Mouse (Mus musculus): Measurements from ENCODE around the gene Itih5.

The Itih5 gene

DNA sequence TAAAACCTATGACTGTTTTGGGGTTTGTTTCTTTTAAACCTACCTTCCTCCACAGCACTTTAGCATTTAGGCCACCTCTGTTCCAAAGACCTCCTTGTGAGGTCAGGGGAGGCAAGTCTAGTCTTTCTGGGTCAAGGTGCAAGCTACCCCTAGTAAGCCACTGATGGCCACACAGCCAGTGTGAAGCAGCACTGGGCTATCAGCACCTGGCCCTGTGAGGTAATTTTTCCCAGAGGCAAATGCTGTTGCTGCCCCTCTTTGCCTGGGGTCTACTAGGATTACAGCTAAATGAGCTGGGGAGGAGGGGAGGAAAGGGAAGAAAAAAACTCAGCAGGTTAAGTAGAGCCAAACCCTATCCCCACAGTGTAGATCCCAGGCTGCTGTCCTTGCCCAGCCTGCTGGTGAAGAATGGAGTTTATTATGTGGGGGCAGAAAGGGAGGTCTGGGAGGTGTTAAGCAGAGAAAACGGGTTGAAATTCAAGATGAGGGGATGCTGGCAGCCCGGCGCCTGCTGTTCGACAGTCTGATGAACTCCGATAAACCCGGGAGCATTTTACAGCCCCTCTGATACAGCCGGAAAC, 110.6 kb downstream of the Itih5 start:
- no peak for DNase-seq

DNA sequence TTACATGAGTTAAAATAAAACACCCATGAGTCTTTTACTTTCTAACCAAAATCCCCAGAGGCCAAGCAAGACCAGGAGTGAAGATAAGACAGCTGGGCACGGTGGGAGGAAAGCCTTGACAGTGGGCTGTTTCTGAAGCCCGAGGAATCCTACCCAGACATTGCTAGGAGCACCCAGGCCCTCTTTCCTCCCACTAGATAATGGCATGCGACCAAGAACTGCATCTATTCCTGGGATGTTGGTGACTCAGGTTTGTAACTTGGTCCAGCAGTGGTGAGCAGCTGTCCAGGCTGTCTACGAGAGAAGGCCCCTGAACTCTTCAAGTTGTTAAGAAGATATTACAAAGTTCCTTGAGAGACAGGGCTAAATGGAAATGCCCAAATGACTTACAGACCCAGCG, 112.5 kb downstream of the Itih5 start:
- DNase-seq = no peak

DNA sequence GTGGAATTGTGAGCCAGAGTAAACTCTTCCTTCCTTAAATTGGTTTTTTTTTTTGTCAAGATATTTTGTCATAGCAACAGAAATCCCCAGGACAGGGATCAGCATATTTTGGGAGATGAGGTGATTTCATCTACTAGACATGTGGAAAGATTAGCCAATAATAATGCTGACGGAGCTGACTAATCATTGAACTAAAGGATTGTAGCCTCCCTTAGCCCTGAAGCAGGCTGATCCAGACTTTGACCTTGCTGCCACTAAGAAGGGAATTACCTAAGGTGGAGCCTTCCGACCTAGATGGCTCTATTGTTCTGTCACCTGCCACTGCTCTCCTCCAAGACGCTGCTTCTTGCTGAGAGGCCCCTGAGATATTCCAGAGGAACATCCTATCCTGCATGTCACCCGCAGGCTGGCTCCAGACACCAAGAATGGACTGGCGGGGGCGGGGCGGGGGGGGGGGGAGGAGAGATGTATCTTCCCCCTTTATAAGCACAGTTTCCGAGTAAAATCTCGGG, 119.3 kb downstream of the Itih5 start:
- no peak for DNase-seq

GRCm38 (mm10) chr2:10273541-10274050, 120.2 kb downstream of the Itih5 start:
- no peak for DNase-seq

DNA sequence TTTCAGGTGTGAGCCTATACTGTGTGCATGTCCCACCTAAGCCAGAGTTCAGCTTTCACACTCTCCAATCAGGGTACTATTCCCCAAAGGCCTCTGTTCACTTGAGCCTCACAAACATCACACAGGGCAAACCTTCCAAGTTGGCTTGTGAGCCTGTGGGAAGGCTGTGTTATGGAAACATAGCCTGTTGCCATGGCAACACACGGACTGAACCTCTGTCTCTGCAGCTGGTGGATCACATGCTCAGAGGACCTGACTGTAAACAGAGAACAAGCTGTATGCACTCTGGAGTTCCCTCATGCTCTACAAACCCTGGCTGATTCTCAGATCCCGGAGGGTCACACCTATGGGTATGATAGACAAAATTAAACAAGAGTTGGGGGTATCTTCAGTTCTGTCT, 122.8 kb downstream of the Itih5 start:
- peak; percentile 19 to 29 for DNase-seq

GRCm38 (mm10) chr2:10283686-10284085, 130.3 kb downstream of the Itih5 start:
- DNase-seq = no peak

DNA sequence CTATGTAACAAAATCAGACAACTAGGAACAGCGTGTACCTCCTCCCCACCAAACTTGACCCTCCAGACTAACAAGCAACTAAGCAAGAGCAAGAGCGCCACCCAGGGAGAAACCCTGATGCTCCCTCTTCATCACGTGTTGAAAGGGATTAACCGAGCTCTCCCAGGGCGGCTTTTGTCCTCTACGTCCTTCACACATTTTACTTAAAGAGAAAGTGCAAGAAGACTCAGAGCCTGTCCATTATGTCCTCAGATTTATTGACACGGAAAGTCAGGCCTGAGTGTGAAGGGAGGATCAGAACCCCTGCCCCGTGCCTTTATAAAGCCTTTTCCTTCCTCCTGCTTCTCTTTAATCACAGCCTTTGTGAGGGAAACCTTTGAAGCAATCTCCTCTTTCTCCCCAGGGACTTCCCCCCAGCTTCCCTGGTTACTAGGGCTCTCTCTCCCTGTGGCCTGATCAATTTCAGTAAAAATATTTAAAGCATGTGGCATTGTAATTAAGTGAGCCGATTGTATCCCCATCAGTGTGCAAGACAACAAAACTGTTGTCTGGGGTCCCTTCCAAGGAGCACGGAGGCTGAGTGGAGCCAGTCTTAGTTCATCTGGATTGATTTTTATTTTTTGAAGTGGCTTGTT, 131.4 kb downstream of the Itih5 start:
- peak; percentile 36 to 40 for DNase-seq

DNA sequence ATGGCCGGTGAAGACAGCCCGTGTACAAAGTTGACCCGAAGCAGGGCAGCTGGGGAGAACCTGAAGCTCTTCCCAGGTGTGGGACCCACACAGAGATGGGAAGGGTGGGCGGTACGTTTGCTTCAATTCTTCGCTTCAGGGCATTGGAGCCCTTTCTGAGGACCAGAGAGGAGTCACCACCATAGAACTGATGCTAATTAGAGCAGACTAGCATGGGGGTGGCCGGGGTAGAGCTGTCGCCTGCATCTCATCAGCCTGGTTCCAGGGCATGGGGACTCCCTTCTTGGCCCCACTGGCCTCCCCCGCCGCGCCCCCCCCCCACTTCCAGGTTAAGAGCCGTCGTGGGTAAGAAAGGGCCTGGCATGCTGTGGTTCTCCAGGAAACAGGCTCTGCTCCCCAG, 132.6 kb downstream of the Itih5 start:
- no peak for DNase-seq

GRCm38 (mm10) chr2:10288142-10288831, 134.9 kb downstream of the Itih5 start:
- peak; percentile 81 to 89 for DNase-seq

DNA sequence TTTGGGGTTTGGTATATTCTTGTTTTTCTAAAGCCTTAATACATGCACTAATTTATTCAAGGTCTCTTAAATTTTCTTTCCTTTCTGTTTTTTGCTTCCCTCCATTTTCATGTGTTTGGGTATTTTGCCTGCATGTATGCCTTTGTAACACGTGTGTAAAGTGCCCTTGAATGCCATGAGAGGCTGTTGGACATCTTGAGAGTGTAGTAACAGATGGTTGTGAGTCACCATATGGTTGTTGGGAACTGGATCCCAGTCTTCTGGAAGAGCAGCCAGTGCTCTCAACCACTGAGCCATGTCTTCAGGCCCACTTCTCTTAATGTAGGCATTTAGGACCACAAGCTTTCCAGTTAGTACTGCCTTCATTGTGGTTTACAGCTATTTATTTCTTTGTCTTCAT, 135.5 kb downstream of the Itih5 start:
- DNase-seq = peak; percentile 52 to 58

- peak in 1 of 2 experiments; percentile 19 for DNase-seq
Measured at GRCm38 (mm10) chr2:10290115-10290514, 136.7 kb downstream of the Itih5 start.

GRCm38 (mm10) chr2:10293556-10294206, 140.3 kb downstream of the Itih5 start:
- peak; percentile 60 to 71 for DNase-seq

GRCm38 (mm10) chr2:10295908-10296307, 142.5 kb downstream of the Itih5 start:
- no peak for DNase-seq

GRCm38 (mm10) chr2:10300244-10300643, 146.9 kb downstream of the Itih5 start:
- peak; percentile 51 to 64 for DNase-seq

GRCm38 (mm10) chr2:10300771-10301170, 147.4 kb downstream of the Itih5 start:
- DNase-seq = peak; percentile 49 to 50

DNA sequence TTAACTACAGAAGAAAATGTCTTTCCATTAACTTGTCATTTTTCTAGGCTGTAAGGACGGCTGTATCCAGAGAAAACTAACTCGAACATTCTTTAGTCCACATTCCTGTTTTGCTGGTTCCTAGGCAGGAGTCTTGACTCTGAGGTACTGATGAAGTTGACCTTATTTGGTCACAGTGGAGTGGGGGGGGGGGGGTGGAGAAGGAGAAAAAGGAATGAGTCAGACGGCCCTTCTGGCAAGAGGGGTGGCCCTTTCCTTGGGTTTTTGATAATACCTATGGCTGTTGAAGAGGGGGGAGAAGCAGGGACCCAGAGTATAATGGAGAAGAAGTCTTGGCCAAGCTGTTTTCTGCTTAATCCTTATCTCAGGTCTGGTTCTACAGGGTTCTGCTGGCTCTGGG, 148.0 kb downstream of the Itih5 start:
- DNase-seq = no peak

- DNase-seq = no peak
Measured at GRCm38 (mm10) chr2:10301997-10302396, 148.6 kb downstream of the Itih5 start.

GRCm38 (mm10) chr2:10304911-10305310, 151.5 kb downstream of the Itih5 start:
- DNase-seq = no peak

Measured in cerebellum, postnatal 10 days (tissue).